In genomic region chr8:106727241-106727835, GRCm38 (mm10) we compare ENCODE assay signal across 10 mouse cellular contexts. TPM values are rescaled to one million over a fixed set of nuclear protein-coding genes. Genes with fewer than 3 reads are reported as not detected.
DNase-seq lines count a peak whose midpoint lies in the region; ATAC-seq lines count a peak whose summit lies in the region.
"Had no signal": no experiment of that assay in that cellular context is flagged by ENCODE, and none has a peak within 500 bp of the region (broad histone marks: within the 10 kb centered on the region; RNA-seq: fewer than 3 reads in every experiment).

No protein-coding gene starts in this region.

- no peak overlapping the region for H3K9ac ChIP-seq in hindbrain, embryonic 11.5 days (ENCODE audit: low read depth, low read length)
- H3K9ac ChIP-seq in midbrain, embryonic 16.5 days (ENCODE audit: low read depth, low read length), result peak overlapping the region; percentile 48; the same call in 1 of the 2 replicates

- H3K36me3 ChIP-seq in hindbrain, embryonic 11.5 days (ENCODE audit: control insufficient read depth, insufficient read depth, low read length), result no peaks in the 10 kb centered on the region
- no peaks in the 10 kb centered on the region for H3K36me3 ChIP-seq in midbrain, embryonic 16.5 days (ENCODE audit: control insufficient read depth, insufficient read depth, low read length)

- H3K27me3 ChIP-seq in hindbrain, embryonic 11.5 days (ENCODE audit: control insufficient read depth, insufficient read depth, low read length), result peaks cover 10% of the 10 kb centered on the region
- peaks cover 5% of the 10 kb centered on the region for H3K27me3 ChIP-seq in midbrain, embryonic 16.5 days (ENCODE audit: control insufficient read depth, insufficient read depth, low read depth, low read length)

- no peak overlapping the region for H3K4me3 ChIP-seq in hindbrain, embryonic 11.5 days (ENCODE audit: low read depth, low read length)
- no peak overlapping the region for H3K4me3 ChIP-seq in midbrain, embryonic 16.5 days (ENCODE audit: low read depth, low read length)

- H3K9me3 ChIP-seq in hindbrain, embryonic 11.5 days (ENCODE audit: control insufficient read depth, low read length), result no peaks in the 10 kb centered on the region
- H3K9me3 ChIP-seq in midbrain, embryonic 16.5 days (replicated peaks; ENCODE audit: control insufficient read depth, low read length, poor library complexity, severe bottlenecking), result 0 out of 2 replicates have a peak, but pooled peaks cover 4% of the 10 kb centered on the region

- intact Hi-C loops in left cerebral cortex, postnatal 4 days (cut with DNase I), result no loop called here

- H3K4me1 ChIP-seq in hindbrain, embryonic 11.5 days (replicated peaks; ENCODE audit: control insufficient read depth, insufficient read depth, low read length), result no peaks in the 10 kb centered on the region; the same call in 1 of the 2 replicates
- peaks cover 15% of the 10 kb centered on the region for H3K4me1 ChIP-seq in midbrain, embryonic 16.5 days (ENCODE audit: control insufficient read depth, insufficient read depth, low read length)

- peak; percentile 70 for DNase-seq in left cerebral cortex, postnatal 4 days
- DNase-seq in left cerebral cortex, adult 11 months (ENCODE audit: low spot score), result no peak
- peak; percentile 56 for DNase-seq in embryo, embryonic 9.5 days (ENCODE audit: extremely low spot score)
- DNase-seq in hindbrain, embryonic 11.5 days (ENCODE audit: low spot score), result peak; percentile 78
- DNase-seq in urinary bladder, postnatal 36 days (ENCODE audit: low spot score in 2 of 2), result no peak
- DNase-seq in thymus, postnatal 25 days, result no peak
- DNase-seq in cerebellum, postnatal 36 days, result no peak
- DNase-seq: kidney, adult 11 months; liver had no signal

- peak; percentile 61 for ATAC-seq in hindbrain, embryonic 11.5 days (ENCODE audit: low FRiP score)
- peak; percentile 83 for ATAC-seq in midbrain, embryonic 16.5 days

- peak overlapping the region; percentile 51 for H3K27ac ChIP-seq in hindbrain, embryonic 11.5 days (ENCODE audit: low read depth, low read length)
- peak overlapping the region; percentile 40 for H3K27ac ChIP-seq in midbrain, embryonic 16.5 days (ENCODE audit: low read length)

- WGBS in hindbrain, embryonic 11.5 days, result 16% methylated on average over 16 of the region's 16 CpGs
- 5% methylated on average over 16 of the region's 16 CpGs for WGBS in midbrain, embryonic 16.5 days

- peak overlapping the region; percentile 8; the same call in 1 of the 2 replicates for H3K4me2 ChIP-seq in hindbrain, embryonic 11.5 days (replicated peaks; ENCODE audit: low read depth, low read length)
- H3K4me2 ChIP-seq in midbrain, embryonic 16.5 days (ENCODE audit: low read length), result peak overlapping the region; percentile 52

RNA-seq across cellular contexts. Expression of gene Tango6, which starts 44.5 kb away (rescaled TPM):
- 1 to 10 TPM; 7.1 to 8.0 TPM for total RNA-seq in left cerebral cortex, postnatal 4 days (2021)
- 6.2 and 7.2 TPM in 2 replicates for polyA plus RNA-seq in hindbrain, embryonic 11.5 days (2014; fragmentation: Nextera tagmentation; extraction: Ambion mirVana)
- 6.1 and 6.3 TPM in 2 replicates for polyA plus RNA-seq in midbrain, embryonic 16.5 days (2015; fragmentation: Nextera tagmentation; extraction: Ambion mirVana)

Comparison
In these comparisons a context has a peak if more than half of its experiments do, and no peak if none do; other contexts are left out.
1. DNase-seq: peak in left cerebral cortex, postnatal 4 days (single experiment), embryo, embryonic 9.5 days (single experiment) and hindbrain, embryonic 11.5 days (single experiment); none in left cerebral cortex, adult 11 months (single experiment), urinary bladder, postnatal 36 days (0 of 2), thymus, postnatal 25 days (single experiment) and cerebellum, postnatal 36 days (0 of 2).